Mouse (Mus musculus) heart, adult 9 months (tissue): Measurements from ENCODE around the gene Utrn.

Experiments used
- DNase-seq, 2 experiments: peaks; one replicate each; pipeline ENCODE4 v3.0.0; 2022; ENCODE audit warnings: low spot score in 2 of 2

The Utrn gene

DNA sequence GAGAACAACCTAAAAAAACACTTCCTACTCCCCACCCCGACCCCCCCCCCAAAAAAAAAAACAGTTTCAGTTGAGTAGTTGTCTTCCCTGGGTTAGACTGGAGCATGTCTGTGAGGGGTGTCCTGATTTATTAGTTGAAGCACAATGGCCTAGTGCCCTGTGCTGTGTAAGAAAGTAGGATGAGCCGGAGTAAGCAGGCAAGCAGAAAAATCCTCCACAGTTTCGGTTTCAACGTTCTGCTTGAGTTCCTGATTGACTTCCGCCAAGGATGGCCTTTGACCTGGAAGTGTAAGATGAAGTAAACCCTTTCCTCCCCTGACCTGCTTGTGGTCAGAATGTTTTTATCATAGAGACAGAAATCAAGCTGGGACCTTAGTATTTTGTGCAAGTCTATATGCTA, 277.2 kb downstream of the Utrn start:
- DNase-seq, result no peak

DNA sequence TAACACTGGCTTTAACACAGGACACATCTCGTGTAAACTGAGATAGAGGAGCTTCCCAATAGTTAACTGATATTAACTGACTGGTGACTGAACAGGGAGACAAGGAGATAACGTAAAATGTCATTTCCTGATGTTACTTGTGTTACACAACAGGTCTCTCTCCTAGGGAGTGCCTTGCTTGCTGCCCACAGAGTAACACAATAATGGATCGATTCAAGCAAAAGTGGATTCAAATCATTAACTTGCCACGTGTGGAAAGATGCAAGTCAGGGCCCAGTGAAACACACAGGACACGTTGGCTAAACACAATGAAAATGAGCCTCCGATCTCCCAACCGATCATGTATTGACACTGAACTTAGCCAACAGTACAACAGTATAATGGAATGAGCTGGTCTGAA, 281.1 kb downstream of the Utrn start:
- DNase-seq, result no peak

DNA sequence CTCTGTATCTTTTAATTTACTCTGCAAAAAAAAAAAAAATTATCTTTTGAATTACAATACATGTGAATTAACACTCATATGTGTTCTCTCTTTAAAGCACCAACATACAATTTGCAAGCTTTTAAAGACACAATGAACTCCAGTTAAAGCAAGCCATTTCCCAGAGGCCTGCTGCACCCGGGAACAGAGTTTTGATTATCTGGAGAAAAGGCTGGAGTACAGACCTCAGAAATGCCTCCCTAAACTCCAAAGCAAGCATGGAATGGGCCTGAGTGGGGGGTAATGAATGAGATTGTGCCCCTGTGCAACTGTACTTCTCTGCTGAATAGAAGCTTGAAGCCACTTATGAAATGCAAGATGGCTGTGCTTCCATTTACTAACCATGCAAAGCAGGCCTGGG, 281.8 kb downstream of the Utrn start:
- no peak for DNase-seq

- DNase-seq, result no peak
These were observed 282.3 kb downstream of the Utrn start for GRCm38 (mm10) chr10:12586825-12587224.

- DNase-seq, result no peak
These were observed 283.0 kb downstream of the Utrn start for GRCm38 (mm10) chr10:12586200-12586599.

- no peak for DNase-seq
These were observed 285.7 kb downstream of the Utrn start for GRCm38 (mm10) chr10:12583473-12583872.

DNA sequence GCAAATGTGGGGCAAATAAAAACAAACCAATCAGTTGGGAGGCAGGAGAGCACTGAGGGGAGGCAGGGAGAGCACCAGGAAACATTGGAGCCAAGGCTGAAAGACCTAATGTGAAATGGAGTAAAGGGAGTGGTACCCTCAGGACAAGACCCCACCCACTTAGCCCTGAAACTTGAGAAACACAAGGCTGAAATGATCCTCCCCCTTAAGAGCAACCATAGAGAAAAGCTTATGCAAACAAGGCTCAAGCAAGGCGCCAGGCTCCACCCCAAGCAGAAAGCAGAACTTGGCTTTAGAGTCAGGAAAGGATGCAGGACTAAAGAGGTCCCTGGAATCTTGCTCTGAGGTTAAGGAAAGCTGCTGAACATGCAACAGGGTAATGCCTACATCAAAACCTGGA, 290.1 kb downstream of the Utrn start:
- DNase-seq, result peak; percentile 25 to 32

GRCm38 (mm10) chr10:12575849-12576435, 293.2 kb downstream of the Utrn start:
- DNase-seq, result no peak

GRCm38 (mm10) chr10:12574760-12575159, 294.4 kb downstream of the Utrn start:
- no peak for DNase-seq

- DNase-seq, result peak; percentile 29 to 51
These were observed 295.6 kb downstream of the Utrn start for GRCm38 (mm10) chr10:12573601-12574000.

- no peak for DNase-seq
These were observed 296.4 kb downstream of the Utrn start for GRCm38 (mm10) chr10:12572759-12573158.

DNA sequence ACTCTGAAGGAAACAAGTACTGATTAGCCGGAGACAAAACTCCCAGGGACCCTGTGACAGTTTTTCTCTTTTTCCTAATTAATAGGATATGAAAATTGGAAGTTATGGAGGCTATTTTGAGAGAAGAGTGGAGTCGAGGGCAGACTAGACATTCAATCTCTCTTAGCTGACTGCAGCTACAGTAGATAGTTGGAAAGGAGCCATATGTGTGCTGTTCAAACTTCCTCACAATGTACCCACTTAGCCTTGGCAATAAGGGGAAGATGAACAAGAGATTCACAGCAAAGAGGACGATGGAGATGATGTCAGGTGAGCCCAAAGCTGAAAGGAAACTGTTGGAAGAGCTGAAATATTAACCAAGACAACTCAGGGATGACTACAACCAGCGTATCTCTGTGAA, 304.7 kb downstream of the Utrn start:
- no peak for DNase-seq

DNA sequence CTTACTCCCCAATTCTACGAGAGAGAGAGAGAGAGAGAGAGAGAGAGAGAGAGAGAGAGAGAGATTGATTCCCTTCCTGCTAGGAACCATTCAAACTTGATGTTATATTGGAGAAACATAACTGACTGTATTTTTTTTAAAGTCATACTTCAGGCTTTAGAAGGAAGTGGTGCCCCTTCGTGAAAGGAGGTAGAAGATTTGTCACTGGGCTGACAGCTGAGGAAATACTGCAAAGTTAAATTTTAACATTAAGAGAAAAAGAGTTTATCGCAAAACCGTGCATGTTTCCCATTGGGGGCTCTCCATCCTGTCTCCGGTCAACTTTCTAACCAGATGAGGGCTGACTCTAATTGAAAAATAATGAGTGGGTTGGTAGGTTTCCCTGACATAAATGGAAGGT, 310.4 kb downstream of the Utrn start:
- DNase-seq, result no peak

DNA sequence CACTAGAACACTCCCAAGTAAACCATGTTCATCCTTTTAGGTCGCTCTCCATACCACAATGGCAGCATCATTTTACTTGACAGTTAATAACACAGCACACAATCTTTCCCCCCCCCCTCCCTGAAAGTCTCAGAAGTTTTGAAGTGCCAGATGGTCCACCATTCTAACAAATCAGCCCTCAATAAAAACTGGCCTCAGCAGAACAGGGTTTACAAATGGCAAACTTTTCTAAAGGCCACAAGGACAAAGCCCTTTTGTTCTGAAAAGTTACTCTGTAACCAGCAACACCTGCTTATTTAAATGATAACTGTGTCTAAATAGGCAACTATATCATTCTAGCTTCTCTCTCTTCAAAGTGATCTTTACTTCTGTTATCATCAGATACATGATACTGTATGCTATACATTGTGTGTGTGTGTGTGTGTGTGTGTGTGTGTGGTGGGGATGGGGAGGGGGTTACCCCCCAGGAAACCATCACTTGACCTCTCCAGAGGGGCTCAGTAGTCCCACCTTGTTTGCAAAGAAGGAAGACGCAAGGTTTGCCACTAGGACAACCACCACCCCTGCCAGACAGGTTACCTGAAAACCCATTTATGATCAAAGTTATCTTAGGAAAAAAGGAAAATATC, 315.0 kb downstream of the Utrn start:
- DNase-seq, result no peak

DNA sequence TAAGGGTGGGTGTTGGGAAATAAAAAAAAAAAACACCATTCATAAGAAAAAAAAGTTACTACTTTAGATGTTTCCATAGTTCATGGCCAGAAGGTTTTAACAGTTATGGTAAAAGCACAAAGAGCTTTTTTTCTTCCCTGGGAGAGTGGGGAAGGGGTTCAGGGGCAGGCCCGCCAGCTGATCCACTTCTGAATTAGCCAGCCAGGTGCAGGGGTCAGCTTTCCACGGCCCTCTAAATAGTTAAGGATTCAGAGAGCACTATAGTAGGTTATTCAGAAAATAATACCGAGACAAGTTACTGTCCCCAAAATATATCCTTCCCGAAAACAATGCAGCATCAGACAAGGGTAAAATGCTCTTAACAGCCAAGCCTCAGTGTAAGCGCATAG, 316.3 kb downstream of the Utrn start:
- no peak for DNase-seq

- no peak for DNase-seq
These were observed 316.8 kb downstream of the Utrn start for GRCm38 (mm10) chr10:12552196-12552889.

GRCm38 (mm10) chr10:12551735-12552134, 317.4 kb downstream of the Utrn start:
- no peak for DNase-seq

DNA sequence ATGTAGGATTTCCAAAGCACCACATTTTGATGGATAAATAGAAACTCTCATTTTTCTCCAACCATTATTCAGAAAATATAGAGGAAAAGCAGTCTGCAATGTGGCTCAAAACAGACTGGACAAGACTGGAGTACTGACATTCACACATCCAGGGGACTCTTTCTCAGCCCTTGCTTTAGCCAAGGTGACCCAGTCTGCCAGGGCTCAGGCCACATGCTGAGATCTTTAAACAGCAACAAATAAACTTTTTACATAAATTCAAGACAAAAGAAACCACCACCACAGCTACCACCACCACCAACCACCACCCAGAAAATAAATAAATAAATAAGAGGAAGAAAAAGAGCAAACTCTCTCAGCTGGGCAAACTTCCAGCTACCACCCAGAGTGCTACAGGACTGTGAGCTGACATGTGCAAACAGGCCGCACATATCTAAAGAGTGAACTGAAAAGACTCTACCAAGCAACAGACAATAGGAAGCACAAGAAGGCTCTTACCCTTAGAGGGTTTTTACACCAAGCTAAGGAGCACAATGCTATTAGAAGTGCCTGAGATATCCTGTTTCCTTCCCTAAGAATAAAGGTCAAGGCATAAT, 319.1 kb downstream of the Utrn start:
- no peak for DNase-seq

GRCm38 (mm10) chr10:12549261-12549660, 319.9 kb downstream of the Utrn start:
- no peak for DNase-seq

DNA sequence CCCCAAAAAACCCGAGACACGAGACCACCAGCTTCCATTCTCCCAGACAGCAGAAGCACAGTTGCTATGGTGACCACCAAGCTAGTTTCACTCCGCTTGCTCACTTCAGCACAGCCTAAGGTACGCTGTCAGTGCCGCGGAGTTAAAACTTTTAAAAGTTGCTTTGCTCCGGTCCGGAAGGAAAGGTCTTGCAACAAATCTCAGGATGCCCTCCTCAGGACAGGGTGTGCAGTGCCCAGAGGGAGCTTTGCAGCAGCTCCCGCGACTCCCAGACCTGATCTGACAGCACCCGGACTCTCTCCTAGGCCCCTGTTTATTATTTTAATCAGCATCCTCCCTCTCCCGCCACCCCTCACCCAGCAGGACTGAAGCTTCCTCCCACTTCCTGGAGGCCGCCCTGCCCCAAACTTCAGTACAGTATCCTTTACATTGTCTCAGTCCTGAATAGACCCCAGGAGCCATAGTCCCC, 320.5 kb downstream of the Utrn start:
- DNase-seq, result peak; percentile 9 to 18

DNA sequence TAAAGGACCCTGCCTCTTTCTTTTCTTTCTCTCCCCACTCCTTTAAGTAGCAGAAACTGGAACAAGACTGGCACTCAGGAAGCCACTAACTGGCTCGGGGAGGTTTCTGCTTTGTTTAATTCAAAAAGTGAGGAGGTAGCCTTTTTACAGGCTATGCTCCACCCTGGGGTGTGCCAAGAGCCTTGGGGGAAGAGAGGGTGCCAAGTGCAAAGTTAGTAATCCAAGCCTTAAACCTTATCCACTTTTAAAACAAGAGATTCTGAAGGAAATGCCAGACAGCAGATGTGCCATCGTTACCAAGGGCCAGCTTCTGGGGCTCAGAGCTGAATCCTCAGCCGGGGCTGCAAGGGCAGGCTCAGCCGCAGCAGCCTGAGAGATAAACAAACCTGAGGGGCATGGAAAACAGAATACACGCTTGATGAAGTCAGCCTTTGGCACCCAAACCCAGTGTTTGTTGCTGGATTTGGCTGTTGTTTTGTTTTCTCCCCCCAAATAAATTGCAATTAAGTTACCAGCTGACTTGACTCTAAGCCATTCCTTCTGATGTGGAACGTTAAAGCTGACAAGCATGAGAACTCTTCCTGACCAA, 322.0 kb downstream of the Utrn start:
- no peak for DNase-seq

DNA sequence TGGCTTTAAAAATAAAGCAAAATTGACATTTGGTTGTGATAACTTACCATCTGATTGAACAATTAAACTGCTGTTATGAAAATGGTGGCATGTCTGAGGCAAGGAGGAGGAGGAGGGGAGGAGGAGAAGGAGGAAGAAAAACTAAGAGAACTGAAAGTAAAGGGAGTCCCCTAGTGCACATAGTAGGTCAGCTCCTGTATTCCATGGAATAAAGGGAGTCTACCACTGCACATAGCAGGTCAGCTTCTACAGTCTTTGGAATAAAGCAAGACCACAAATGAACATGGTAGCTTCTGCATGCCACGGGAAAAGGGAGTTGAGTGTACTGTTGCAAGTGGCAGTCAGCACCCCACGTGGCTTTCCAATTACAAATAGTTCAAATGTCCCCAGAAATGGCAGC, 323.7 kb downstream of the Utrn start:
- DNase-seq, result no peak
